Mouse (Mus musculus) embryonic facial prominence, embryonic 15.5 days (tissue): ENCODE results near the gene Olfr281. TPM values are rescaled to one million over a fixed set of nuclear protein-coding genes. Genes with fewer than 3 reads are reported as not detected.
"Not testable (repeated sequence)": the region's sequence is repeated elsewhere in the genome, so short reads cannot be mapped to it uniquely, and the experiment has no call there.

Experiments
- ATAC-seq: fragments of 200-750 bp; cut with Nextera tagmentation; 2 replicates; pipeline ENCODE4 v1.8.0; 2017; ENCODE audit warnings: low read depth, moderate TSS enrichment; ENCODE audit not compliant: insufficient number of reproducible peaks, low FRiP score, low TSS enrichment
- H3K27ac ChIP-seq: fragments of 300-500 bp; sonication (generic); replicated peaks from 2 replicates; pipeline ENCODE4 v1.5.1; 2015; ENCODE audit warnings: mild to moderate bottlenecking, inconsistent platforms
- H3K27me3 ChIP-seq: fragments of 300-500 bp; sonication (generic); 2 replicates; pipeline ENCODE4 v1.6.1; 2015; ENCODE audit warnings: inconsistent platforms
- H3K36me3 ChIP-seq: fragments of 300-500 bp; sonication (generic); 2 replicates; pipeline ENCODE4 v1.6.1; 2015; ENCODE audit warnings: mild to moderate bottlenecking, inconsistent platforms
- H3K4me1 ChIP-seq: fragments of 300-500 bp; sonication (generic); 2 replicates; pipeline ENCODE4 v1.6.1; 2015; ENCODE audit warnings: inconsistent platforms
- H3K4me2 ChIP-seq: fragments of 300-500 bp; sonication (generic); replicated peaks from 2 replicates; pipeline ENCODE4 v1.6.1; 2015; ENCODE audit warnings: mild to moderate bottlenecking, inconsistent platforms
- H3K4me3 ChIP-seq: fragments of 300-500 bp; sonication (generic); replicated peaks from 2 replicates; pipeline ENCODE4 v1.5.1; 2015; ENCODE audit warnings: mild to moderate bottlenecking, inconsistent platforms
- H3K9ac ChIP-seq: fragments of 300-500 bp; sonication (generic); 2 replicates; pipeline ENCODE4 v1.6.1; 2015; ENCODE audit warnings: inconsistent platforms
- H3K9me3 ChIP-seq: fragments of 300-500 bp; sonication (generic); replicated peaks from 2 replicates; pipeline ENCODE4 v1.6.1; 2016; ENCODE audit warnings: inconsistent platforms
- WGBS: fragments of 180-500 bp; shearing (Covaris S2); methylation state at CpG from one replicate; pipeline ENCODE4 v1.1.7; 2015; 5-methylcytosine and 5-hydroxymethylcytosine counted together
- polyA plus RNA-seq: library from polyadenylated mRNA; unstranded; fragments of >200 nt; fragmentation: Nextera tagmentation; extraction: Ambion mirVana; gene quantifications from 2 replicates; pipeline ENCODE4 v1.2.1, GENCODE M21; 2015

Gene Olfr281
- polyA plus RNA-seq, 1 experiment from 2014 or later = not detected

GRCm38 (mm10) chr15:98430925-98431324, 21.5 kb upstream of the Olfr281 start, which contains the start of gene Olfr282:
TSS of gene Olfr282 (plus strand) at chr15:98431225.
- H3K4me1 ChIP-seq, H3K4me2 ChIP-seq, H3K36me3 ChIP-seq, H3K4me3 ChIP-seq, H3K27me3 ChIP-seq, H3K9me3 ChIP-seq, H3K27ac ChIP-seq, ATAC-seq, H3K9ac ChIP-seq: not testable (repeated sequence)
- 77% methylated on average over 5 of the region's 5 CpGs for WGBS

GRCm38 (mm10) chr15:98444561-98444960, 7.8 kb upstream of the Olfr281 start:
- H3K27me3 ChIP-seq = no peaks in the 10 kb centered on the region
- no peaks in the 10 kb centered on the region for H3K4me1 ChIP-seq
- no peaks in the 10 kb centered on the region for H3K36me3 ChIP-seq
- no peak overlapping the region for H3K4me2 ChIP-seq
- no peak overlapping the region for H3K9ac ChIP-seq
- H3K4me3 ChIP-seq = no peak overlapping the region
- WGBS = 75% methylated on average over 3 of the region's 3 CpGs
- no peak overlapping the region for H3K27ac ChIP-seq
- no peaks in the 10 kb centered on the region for H3K9me3 ChIP-seq
- ATAC-seq = no peak

- H3K4me2 ChIP-seq = no peak overlapping the region
- no peak for ATAC-seq
- no peaks in the 10 kb centered on the region for H3K4me1 ChIP-seq
- no peaks in the 10 kb centered on the region for H3K9me3 ChIP-seq
- WGBS = 61% methylated on average over 4 of the region's 4 CpGs
- H3K36me3 ChIP-seq = no peaks in the 10 kb centered on the region
- no peak overlapping the region for H3K27ac ChIP-seq
- no peak overlapping the region for H3K9ac ChIP-seq
- no peak overlapping the region for H3K4me3 ChIP-seq
- H3K27me3 ChIP-seq = no peaks in the 10 kb centered on the region
Measured at GRCm38 (mm10) chr15:98448521-98448920, 3.9 kb upstream of the Olfr281 start.

GRCm38 (mm10) chr15:98469596-98469995, 17.2 kb downstream of the Olfr281 start, which contains the start of gene OR5BS1P:
TSS of gene OR5BS1P (plus strand) at chr15:98469896.
- Histone ChIP-seq H3K4me1 (no peaks in the 10 kb centered on the region), H3K27ac (no peak within 1 kb of the TSS), H3K9me3 (no peaks in the 10 kb centered on the region), H3K9ac (no peak within 1 kb of the TSS), H3K27me3 (no peaks in the 10 kb centered on the region), H3K4me3 (no peak within 1 kb of the TSS), H3K4me2 (no peak within 1 kb of the TSS), H3K36me3 (no peaks in the 10 kb centered on the region)
- no peak for ATAC-seq
- 83% methylated on average over 4 of the region's 4 CpGs for WGBS

GRCm38 (mm10) chr15:98471539-98471938, 19.2 kb downstream of the Olfr281 start:
- WGBS = 87% methylated on average over 13 of the region's 13 CpGs
- Histone ChIP-seq H3K4me3 (no peak overlapping the region), H3K36me3 (no peaks in the 10 kb centered on the region), H3K27ac (no peak overlapping the region), H3K4me1 (no peaks in the 10 kb centered on the region), H3K4me2 (no peak overlapping the region), H3K9ac (no peak overlapping the region), H3K9me3 (no peaks in the 10 kb centered on the region), H3K27me3 (no peaks in the 10 kb centered on the region)
- no peak for ATAC-seq

GRCm38 (mm10) chr15:98474958-98475357, 22.6 kb downstream of the Olfr281 start:
- Histone ChIP-seq H3K9me3 (no peaks in the 10 kb centered on the region), H3K4me2 (no peak overlapping the region), H3K27me3 (peaks cover 5% of the 10 kb centered on the region; the same call in 1 of the 2 replicates), H3K4me1 (no peaks in the 10 kb centered on the region), H3K36me3 (no peaks in the 10 kb centered on the region), H3K9ac (no peak overlapping the region), H3K27ac (no peak overlapping the region), H3K4me3 (no peak overlapping the region)
- 78% methylated on average over 10 of the region's 10 CpGs for WGBS
- ATAC-seq = 0 out of 2 replicates have a peak, but pooled peaks have one; percentile 11

DNA sequence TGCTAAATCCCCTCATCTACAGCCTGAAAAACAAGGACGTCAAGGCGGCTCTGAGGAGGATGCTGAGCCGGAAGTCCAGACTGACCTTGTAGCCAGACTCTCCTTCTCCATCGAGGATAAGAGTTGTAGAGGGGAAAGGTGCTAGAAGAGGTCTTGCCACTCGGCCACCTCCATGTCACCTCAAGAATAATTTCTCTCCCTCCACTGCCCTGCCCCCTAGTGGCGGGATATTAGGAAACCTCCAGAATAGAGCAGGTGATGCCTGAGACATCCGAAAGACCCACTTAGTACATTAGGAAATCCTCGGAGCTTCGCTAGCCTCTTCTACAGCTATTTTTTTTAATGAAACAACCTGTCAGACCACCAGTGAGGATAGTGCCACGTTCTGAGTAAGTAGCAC, 23.0 kb downstream of the Olfr281 start:
- H3K36me3 ChIP-seq = no peaks in the 10 kb centered on the region
- no peak for ATAC-seq
- H3K4me2 ChIP-seq = no peak overlapping the region
- 54% methylated on average over 10 of the region's 10 CpGs for WGBS
- peaks cover 5% of the 10 kb centered on the region; the same call in 1 of the 2 replicates for H3K27me3 ChIP-seq
- no peak overlapping the region for H3K27ac ChIP-seq
- H3K4me1 ChIP-seq = no peaks in the 10 kb centered on the region
- no peak overlapping the region for H3K9ac ChIP-seq
- no peaks in the 10 kb centered on the region for H3K9me3 ChIP-seq
- no peak overlapping the region for H3K4me3 ChIP-seq

GRCm38 (mm10) chr15:98476281-98476680, 23.9 kb downstream of the Olfr281 start:
- Histone ChIP-seq H3K4me1 (no peaks in the 10 kb centered on the region), H3K4me2 (no peak overlapping the region), H3K9me3 (no peaks in the 10 kb centered on the region), H3K36me3 (no peaks in the 10 kb centered on the region), H3K27me3 (peaks cover 5% of the 10 kb centered on the region; the same call in 1 of the 2 replicates), H3K27ac (no peak overlapping the region), H3K9ac (no peak overlapping the region), H3K4me3 (no peak overlapping the region)
- WGBS = 76% methylated on average over 5 of the region's 5 CpGs
- ATAC-seq = no peak

- no peaks in the 10 kb centered on the region for H3K36me3 ChIP-seq
- ATAC-seq = no peak
- no peaks in the 10 kb centered on the region for H3K9me3 ChIP-seq
- WGBS = 74% methylated on average over 7 of the region's 7 CpGs
- H3K4me1 ChIP-seq = no peaks in the 10 kb centered on the region
- H3K27me3 ChIP-seq = peaks cover 5% of the 10 kb centered on the region; the same call in 1 of the 2 replicates
- no peak overlapping the region for H3K9ac ChIP-seq
- H3K4me2 ChIP-seq = no peak overlapping the region
- no peak overlapping the region for H3K27ac ChIP-seq
- no peak overlapping the region for H3K4me3 ChIP-seq
Measured at GRCm38 (mm10) chr15:98479568-98480102, 27.2 kb downstream of the Olfr281 start.

GRCm38 (mm10) chr15:98482701-98483100, 30.3 kb downstream of the Olfr281 start, which contains the start of gene Lalba:
TSS of gene Lalba (minus strand) at chr15:98482721.
- Histone ChIP-seq H3K4me3 (no peak within 1 kb of the TSS), H3K27me3 (peaks cover 5% of the 10 kb centered on the region; the same call in 1 of the 2 replicates), H3K4me1 (no peaks in the 10 kb centered on the region), H3K9ac (no peak within 1 kb of the TSS), H3K4me2 (no peak within 1 kb of the TSS), H3K36me3 (no peaks in the 10 kb centered on the region), H3K9me3 (no peaks in the 10 kb centered on the region), H3K27ac (no peak within 1 kb of the TSS)
- no peak for ATAC-seq
- WGBS = 56% methylated on average over 3 of the region's 3 CpGs

DNA sequence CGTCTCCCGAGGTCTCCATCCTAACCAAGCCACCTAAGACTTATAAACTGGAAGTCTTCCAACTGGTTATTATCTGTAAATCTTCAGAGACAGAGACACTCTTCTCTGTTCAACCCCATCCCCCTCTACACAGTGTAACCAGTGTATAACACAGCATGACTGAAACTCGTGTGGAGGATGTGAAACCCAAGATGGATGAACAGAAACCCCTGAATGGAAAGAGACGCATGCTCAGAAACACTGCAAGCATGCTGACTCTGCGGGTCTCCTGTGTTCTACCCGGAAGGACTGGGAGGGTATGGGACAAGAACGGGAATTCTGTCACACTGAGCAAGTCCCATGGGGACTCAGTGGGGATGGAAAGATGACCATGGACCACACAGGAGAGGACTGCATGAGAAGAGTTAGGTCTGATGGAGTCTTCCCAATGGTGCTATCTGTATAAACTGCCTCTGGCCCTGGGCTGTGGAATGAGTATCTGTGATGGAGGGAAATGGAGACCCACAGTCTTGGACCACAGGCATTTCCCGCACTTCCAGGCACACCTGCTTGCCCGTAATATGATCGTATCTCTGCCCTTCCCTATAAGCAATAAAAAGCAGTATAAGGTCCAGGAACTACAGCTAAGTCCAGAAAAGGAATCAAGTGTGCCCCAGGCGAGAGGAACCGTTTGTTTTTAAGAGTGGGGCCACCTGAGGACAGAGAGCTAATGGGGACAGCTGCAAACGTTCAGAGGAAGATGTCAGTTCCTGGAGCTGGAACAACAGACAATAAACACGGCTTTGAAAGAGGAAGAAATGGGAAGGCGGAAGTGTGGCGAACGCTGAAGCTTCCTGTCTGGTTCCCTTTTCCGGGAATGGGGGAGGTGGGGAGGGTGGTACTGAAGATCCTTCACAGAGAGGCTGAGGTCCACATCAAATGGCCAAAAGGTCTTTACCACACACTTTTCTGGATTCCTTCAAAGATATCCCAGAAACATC, 31.8 kb downstream of the Olfr281 start:
- H3K4me3 ChIP-seq = no peak overlapping the region
- H3K27ac ChIP-seq = no peak overlapping the region
- H3K4me1 ChIP-seq = no peaks in the 10 kb centered on the region
- H3K4me2 ChIP-seq = no peak overlapping the region
- no peak for ATAC-seq
- H3K27me3 ChIP-seq = peaks cover 5% of the 10 kb centered on the region; the same call in 1 of the 2 replicates
- no peaks in the 10 kb centered on the region for H3K9me3 ChIP-seq
- no peak overlapping the region for H3K9ac ChIP-seq
- 56% methylated on average over 18 of the region's 18 CpGs for WGBS
- no peaks in the 10 kb centered on the region for H3K36me3 ChIP-seq
